Mouse (Mus musculus) stomach, embryonic 14.5 days (tissue): Measurements from ENCODE around the gene Csf2rb. TPM values are rescaled to one million over a fixed set of nuclear protein-coding genes. Genes with fewer than 3 reads are reported as not detected.
"Not testable (repeated sequence)": the region's sequence is repeated elsewhere in the genome, so short reads cannot be mapped to it uniquely, and the experiment has no call there.

Experiments used
- ATAC-seq: fragments of 200-750 bp; cut with Nextera tagmentation; 2 replicates; pipeline ENCODE4 v1.8.0; 2017; ENCODE audit warnings: low read depth, moderate TSS enrichment; ENCODE audit not compliant: insufficient number of reproducible peaks, insufficient read depth, low FRiP score
- H3K27ac ChIP-seq: fragments of 300-500 bp; sonication (generic); 2 replicates; pipeline ENCODE4 v1.5.1; 2014; ENCODE audit warnings: mild to moderate bottlenecking, low read length, moderate library complexity, mixed read lengths
- H3K27me3 ChIP-seq: fragments of 300-500 bp; sonication (generic); 2 replicates; pipeline ENCODE4 v1.6.1; 2014; ENCODE audit warnings: low read length, control low read depth, mixed read lengths; ENCODE audit not compliant: control insufficient read depth, insufficient read depth
- H3K36me3 ChIP-seq: fragments of 300-500 bp; sonication (generic); 2 replicates; pipeline ENCODE4 v1.6.1; 2014; ENCODE audit warnings: mild to moderate bottlenecking, control low read depth, low read length, moderate library complexity, mixed read lengths; ENCODE audit not compliant: control insufficient read depth, insufficient read depth
- H3K4me1 ChIP-seq: fragments of 300-500 bp; sonication (generic); 2 replicates; pipeline ENCODE4 v1.6.1; 2014; ENCODE audit warnings: low read length, control low read depth, mixed read lengths; ENCODE audit not compliant: control insufficient read depth, insufficient read depth
- H3K4me2 ChIP-seq: fragments of 300-500 bp; sonication (generic); replicated peaks from 2 replicates; pipeline ENCODE4 v1.6.1; 2014; ENCODE audit warnings: low read depth, low read length, control low read depth
- H3K4me3 ChIP-seq: fragments of 300-500 bp; sonication (generic); 2 replicates; pipeline ENCODE4 v1.5.1; 2014; ENCODE audit warnings: low read depth, low read length, control low read depth
- H3K9ac ChIP-seq: fragments of 300-500 bp; sonication (generic); replicated peaks from 2 replicates; pipeline ENCODE4 v1.6.1; 2014; ENCODE audit warnings: low read depth, mild to moderate bottlenecking, control low read depth, low read length, moderate library complexity, mixed read lengths
- H3K9me3 ChIP-seq: fragments of 300-500 bp; sonication (generic); 2 replicates; pipeline ENCODE4 v1.6.1; 2016; ENCODE audit warnings: low read depth, low read length, control low read depth; ENCODE audit not compliant: control insufficient read depth
- WGBS: fragments of 180-500 bp; shearing (Covaris S2); extraction: QIAGEN DNeasy Blood & Tissue Kit; methylation state at CpG from one replicate; pipeline ENCODE4 v1.1.7; 2014; 5-methylcytosine and 5-hydroxymethylcytosine counted together
- polyA plus RNA-seq: library from polyadenylated mRNA; unstranded; fragments of >200 nt; fragmentation: Nextera tagmentation; extraction: Ambion mirVana; gene quantifications from 2 replicates; pipeline ENCODE4 v1.2.1, GENCODE M21; 2014

The Csf2rb gene
- polyA plus RNA-seq, 1 experiment from 2014 or later, result 1.6 TPM

- 51% methylated on average over 5 of the region's 5 CpGs for WGBS
- Histone ChIP-seq H3K4me3 (no peak overlapping the region), H3K27ac (no peak overlapping the region), H3K27me3 (no peaks in the 10 kb centered on the region), H3K4me2 (no peak overlapping the region), H3K4me1 (no peaks in the 10 kb centered on the region), H3K9ac (no peak overlapping the region), H3K9me3 (no peaks in the 10 kb centered on the region), H3K36me3 (no peaks in the 10 kb centered on the region)
- no peak for ATAC-seq
Measured at GRCm38 (mm10) chr15:78331523-78332340, 6.2 kb downstream of the Csf2rb start.

- no peak for ATAC-seq
- Histone ChIP-seq H3K36me3 (no peaks in the 10 kb centered on the region), H3K27me3 (no peaks in the 10 kb centered on the region), H3K4me1 (no peaks in the 10 kb centered on the region), H3K9me3 (no peaks in the 10 kb centered on the region), H3K4me2 (no peak overlapping the region), H3K9ac (no peak overlapping the region), H3K4me3 (no peak overlapping the region), H3K27ac (no peak overlapping the region)
- 68% methylated on average over 6 of the region's 6 CpGs for WGBS
Measured at GRCm38 (mm10) chr15:78332981-78333380, 7.4 kb downstream of the Csf2rb start.

GRCm38 (mm10) chr15:78334380-78334779 is 8.8 kb downstream of the Csf2rb start:
- Histone ChIP-seq H3K27me3 (no peaks in the 10 kb centered on the region), H3K4me3 (no peak overlapping the region), H3K4me2 (no peak overlapping the region), H3K36me3 (no peaks in the 10 kb centered on the region), H3K27ac (no peak overlapping the region), H3K9me3 (no peaks in the 10 kb centered on the region), H3K4me1 (no peaks in the 10 kb centered on the region), H3K9ac (no peak overlapping the region)
- no peak for ATAC-seq
- 68% methylated on average over 3 of the region's 3 CpGs for WGBS

- H3K9ac ChIP-seq, H3K27ac ChIP-seq, H3K9me3 ChIP-seq, ATAC-seq, H3K27me3 ChIP-seq, H3K4me2 ChIP-seq, H3K4me1 ChIP-seq, H3K36me3 ChIP-seq, H3K4me3 ChIP-seq: not testable (repeated sequence)
- 34% methylated on average over 7 of the region's 7 CpGs for WGBS
Measured at GRCm38 (mm10) chr15:78339627-78340423, 14.3 kb downstream of the Csf2rb start.

GRCm38 (mm10) chr15:78340919-78341318 is 15.4 kb downstream of the Csf2rb start:
- not testable (repeated sequence) for H3K4me1 ChIP-seq, H3K9ac ChIP-seq, H3K9me3 ChIP-seq, H3K27me3 ChIP-seq, H3K4me3 ChIP-seq, H3K27ac ChIP-seq, ATAC-seq, H3K4me2 ChIP-seq, H3K36me3 ChIP-seq
- WGBS, result 56% methylated on average over 6 of the region's 7 CpGs

- no peak for ATAC-seq
Measured at GRCm38 (mm10) chr15:78343683-78344082, 18.1 kb downstream of the Csf2rb start.

GRCm38 (mm10) chr15:78344567-78344966 is 19.0 kb downstream of the Csf2rb start:
- WGBS, result 92% methylated on average over 3 of the region's 3 CpGs
- Histone ChIP-seq H3K9me3 (no peaks in the 10 kb centered on the region), H3K27ac (no peak overlapping the region), H3K27me3 (no peaks in the 10 kb centered on the region), H3K4me2 (no peak overlapping the region), H3K9ac (no peak overlapping the region), H3K36me3 (no peaks in the 10 kb centered on the region), H3K4me3 (no peak overlapping the region), H3K4me1 (no peaks in the 10 kb centered on the region)
- no peak for ATAC-seq

More at GRCm38 (mm10) chr15:78343683-78344082, 18.1 kb downstream of the Csf2rb start:
- no peak overlapping the region for H3K4me3 ChIP-seq
- H3K4me2 ChIP-seq, result no peak overlapping the region
- 6% methylated on average over 1 of the region's 1 CpGs for WGBS
- H3K4me1 ChIP-seq, result no peaks in the 10 kb centered on the region
- no peaks in the 10 kb centered on the region for H3K36me3 ChIP-seq
- no peak overlapping the region for H3K9ac ChIP-seq
- no peaks in the 10 kb centered on the region for H3K27me3 ChIP-seq
- H3K9me3 ChIP-seq, result no peaks in the 10 kb centered on the region
- H3K27ac ChIP-seq, result no peak overlapping the region

- 54% methylated on average over 3 of the region's 3 CpGs for WGBS
- no peaks in the 10 kb centered on the region for H3K36me3 ChIP-seq
- no peaks in the 10 kb centered on the region for H3K4me1 ChIP-seq
- H3K4me2 ChIP-seq, result no peak overlapping the region
- no peaks in the 10 kb centered on the region for H3K9me3 ChIP-seq
- H3K27me3 ChIP-seq, result no peaks in the 10 kb centered on the region
- no peak overlapping the region for H3K9ac ChIP-seq
- H3K27ac ChIP-seq, result no peak overlapping the region
- ATAC-seq, result no peak
- H3K4me3 ChIP-seq, result no peak overlapping the region
Measured at GRCm38 (mm10) chr15:78351586-78352165, 26.1 kb downstream of the Csf2rb start.
